Mouse (Mus musculus): ENCODE measurements around the gene Dao. TPM values are rescaled to one million over a fixed set of nuclear protein-coding genes. Genes with fewer than 3 reads are reported as not detected.

Dao gene
- polyA plus RNA-seq, 1 experiment from 2014 or later = not detected

DNA sequence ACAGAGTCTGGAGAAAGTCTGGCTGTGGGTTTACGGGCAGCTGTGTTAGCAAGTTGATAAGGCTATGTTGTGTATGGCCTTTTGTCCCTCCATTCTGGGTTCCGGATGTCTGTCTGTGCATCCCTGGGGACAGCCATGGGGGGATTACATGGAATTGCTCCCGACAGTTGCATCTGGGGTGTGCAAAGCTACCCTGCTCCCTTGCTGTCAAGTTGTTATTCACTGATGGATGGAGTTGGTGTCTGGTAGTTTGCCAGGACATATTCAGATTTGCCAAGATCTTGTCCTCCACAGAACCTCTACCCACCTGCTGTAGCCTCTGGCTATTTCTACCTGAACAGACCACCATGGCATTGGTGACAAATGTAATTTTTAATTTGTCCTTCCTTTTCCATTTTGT lies 42.6 kb downstream of the Dao start:
- H3K9ac ChIP-seq = no peak overlapping the region
- ATAC-seq (ENCODE audit: insufficient read depth) = no peak
- H3K4me1 ChIP-seq (replicated peaks) = peaks cover 10% of the 10 kb centered on the region
- no peak overlapping the region for H3K27ac ChIP-seq (replicated peaks)
- peaks cover 16% of the 10 kb centered on the region for H3K27me3 ChIP-seq
- no peak overlapping the region for H3K4me3 ChIP-seq (replicated peaks)
- H3K36me3 ChIP-seq (replicated peaks) = no peaks in the 10 kb centered on the region
- H3K4me2 ChIP-seq = no peak overlapping the region
- 18% methylated on average over 3 of the region's 3 CpGs for WGBS (ENCODE audit: insufficient replicate concordance)
- no peaks in the 10 kb centered on the region for H3K9me3 ChIP-seq (replicated peaks)

DNA sequence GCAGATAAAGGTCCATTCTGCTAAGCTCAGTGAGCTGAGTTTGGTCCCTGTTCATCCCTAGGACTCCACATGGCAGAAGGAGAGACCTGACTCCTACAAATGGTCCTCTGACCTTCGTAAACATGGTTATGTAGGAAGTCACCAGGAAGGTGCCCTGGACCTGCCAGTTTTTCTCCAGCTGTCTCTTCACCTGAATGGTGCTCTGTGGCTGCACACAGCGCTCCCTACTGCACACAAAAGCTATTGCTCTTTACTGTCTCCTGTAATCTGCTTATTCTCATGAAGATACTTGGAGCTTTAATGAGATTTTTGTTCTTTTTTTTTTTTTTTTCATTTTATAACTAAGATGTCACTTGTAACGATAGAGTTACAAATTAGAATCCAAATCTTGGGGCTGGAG lies 43.1 kb downstream of the Dao start:
- no peak overlapping the region for H3K4me3 ChIP-seq (replicated peaks)
- peaks cover 16% of the 10 kb centered on the region for H3K27me3 ChIP-seq
- no peak for ATAC-seq (ENCODE audit: insufficient read depth)
- peaks cover 6% of the 10 kb centered on the region for H3K4me1 ChIP-seq (replicated peaks)
- no peak overlapping the region for H3K4me2 ChIP-seq
- no peak overlapping the region for H3K9ac ChIP-seq
- no peak overlapping the region for H3K27ac ChIP-seq (replicated peaks)
- WGBS (ENCODE audit: insufficient replicate concordance) = 38% methylated on average over 3 of the region's 3 CpGs
- H3K9me3 ChIP-seq (replicated peaks) = no peaks in the 10 kb centered on the region
- H3K36me3 ChIP-seq (replicated peaks) = no peaks in the 10 kb centered on the region

- 44% methylated on average over 5 of the region's 5 CpGs for WGBS (ENCODE audit: insufficient replicate concordance)
- Histone ChIP-seq H3K27ac (replicated peaks) (no peak overlapping the region), H3K36me3 (replicated peaks) (no peaks in the 10 kb centered on the region), H3K27me3 (peaks cover 16% of the 10 kb centered on the region), H3K4me2 (no peak overlapping the region), H3K9ac (no peak overlapping the region), H3K9me3 (replicated peaks) (no peaks in the 10 kb centered on the region), H3K4me3 (replicated peaks) (no peak overlapping the region), H3K4me1 (replicated peaks) (0 out of 2 replicates have a peak, but pooled peaks cover under 1% of the 10 kb centered on the region)
- ATAC-seq (ENCODE audit: insufficient read depth) = no peak
Observed at GRCm38 (mm10) chr5:114047182-114047581, 43.7 kb downstream of the Dao start.

- H3K9me3 ChIP-seq (replicated peaks) = no peaks in the 10 kb centered on the region
- no peaks in the 10 kb centered on the region for H3K36me3 ChIP-seq (replicated peaks)
- WGBS (ENCODE audit: insufficient replicate concordance) = 37% methylated on average over 12 of the region's 12 CpGs
- no peak overlapping the region for H3K9ac ChIP-seq
- no peak overlapping the region for H3K4me2 ChIP-seq
- peaks cover 10% of the 10 kb centered on the region for H3K27me3 ChIP-seq
- no peaks in the 10 kb centered on the region for H3K4me1 ChIP-seq (replicated peaks)
- H3K27ac ChIP-seq (replicated peaks) = no peak overlapping the region
- ATAC-seq (ENCODE audit: insufficient read depth) = no peak
- H3K4me3 ChIP-seq (replicated peaks) = no peak overlapping the region
Observed at GRCm38 (mm10) chr5:114048731-114049308, 45.3 kb downstream of the Dao start.

- Histone ChIP-seq H3K4me3 (replicated peaks) (no peak overlapping the region), H3K4me2 (no peak overlapping the region), H3K9me3 (replicated peaks) (no peaks in the 10 kb centered on the region), H3K4me1 (replicated peaks) (no peaks in the 10 kb centered on the region), H3K9ac (no peak overlapping the region), H3K27me3 (peaks cover 9% of the 10 kb centered on the region), H3K36me3 (replicated peaks) (no peaks in the 10 kb centered on the region), H3K27ac (replicated peaks) (no peak overlapping the region)
- WGBS (ENCODE audit: insufficient replicate concordance) = 25% methylated on average over 9 of the region's 9 CpGs
- no peak for ATAC-seq (ENCODE audit: insufficient read depth)
Observed at GRCm38 (mm10) chr5:114052246-114052761, 48.8 kb downstream of the Dao start.

- H3K27ac ChIP-seq (replicated peaks) = no peak overlapping the region
- no peaks in the 10 kb centered on the region for H3K4me1 ChIP-seq (replicated peaks)
- no peak overlapping the region for H3K4me2 ChIP-seq
- H3K4me3 ChIP-seq (replicated peaks) = no peak overlapping the region
- H3K36me3 ChIP-seq (replicated peaks) = no peaks in the 10 kb centered on the region
- no peak overlapping the region for H3K9ac ChIP-seq
- WGBS (ENCODE audit: insufficient replicate concordance) = 62% methylated on average over 9 of the region's 9 CpGs
- H3K27me3 ChIP-seq = no peaks in the 10 kb centered on the region
- no peak for ATAC-seq (ENCODE audit: insufficient read depth)
- H3K9me3 ChIP-seq (replicated peaks) = no peaks in the 10 kb centered on the region
Observed at GRCm38 (mm10) chr5:114057129-114057731, 53.7 kb downstream of the Dao start.

- WGBS (ENCODE audit: insufficient replicate concordance) = 25% methylated on average over 7 of the region's 7 CpGs
- Histone ChIP-seq H3K36me3 (replicated peaks) (no peaks in the 10 kb centered on the region), H3K9ac (no peak overlapping the region), H3K4me1 (replicated peaks) (no peaks in the 10 kb centered on the region), H3K4me3 (replicated peaks) (no peak overlapping the region), H3K9me3 (replicated peaks) (no peaks in the 10 kb centered on the region), H3K4me2 (no peak overlapping the region), H3K27me3 (no peaks in the 10 kb centered on the region), H3K27ac (replicated peaks) (no peak overlapping the region)
- ATAC-seq (ENCODE audit: insufficient read depth) = no peak
Observed at GRCm38 (mm10) chr5:114061675-114062074, 58.2 kb downstream of the Dao start.

- no peak overlapping the region for H3K27ac ChIP-seq (replicated peaks)
- no peaks in the 10 kb centered on the region for H3K4me1 ChIP-seq (replicated peaks)
- no peaks in the 10 kb centered on the region for H3K27me3 ChIP-seq
- H3K4me2 ChIP-seq = no peak overlapping the region
- no peak for ATAC-seq (ENCODE audit: insufficient read depth)
- H3K36me3 ChIP-seq (replicated peaks) = no peaks in the 10 kb centered on the region
- WGBS (ENCODE audit: insufficient replicate concordance) = 50% methylated on average over 4 of the region's 4 CpGs
- H3K9me3 ChIP-seq (replicated peaks) = no peaks in the 10 kb centered on the region
- no peak overlapping the region for H3K4me3 ChIP-seq (replicated peaks)
- no peak overlapping the region for H3K9ac ChIP-seq
Observed at GRCm38 (mm10) chr5:114063958-114064357, 60.5 kb downstream of the Dao start.

GRCm38 (mm10) chr5:114065161-114065560 lies 61.7 kb downstream of the Dao start, which contains the start of gene Usp30:
TSS of gene Usp30 (plus strand) at chr5:114065461.
- no peak within 1 kb of the TSS for H3K9ac ChIP-seq
- H3K4me2 ChIP-seq = no peak within 1 kb of the TSS
- H3K4me1 ChIP-seq (replicated peaks) = no peaks in the 10 kb centered on the region
- no peak within 1 kb of the TSS for H3K27ac ChIP-seq (replicated peaks)
- no peak for ATAC-seq (ENCODE audit: insufficient read depth)
- no peak within 1 kb of the TSS for H3K4me3 ChIP-seq (replicated peaks)
- no peaks in the 10 kb centered on the region for H3K27me3 ChIP-seq
- no peaks in the 10 kb centered on the region for H3K36me3 ChIP-seq (replicated peaks)
- WGBS (ENCODE audit: insufficient replicate concordance) = 82% methylated on average over 6 of the region's 6 CpGs
- no peaks in the 10 kb centered on the region for H3K9me3 ChIP-seq (replicated peaks)

- ATAC-seq (ENCODE audit: insufficient read depth) = no peak
- H3K4me1 ChIP-seq (replicated peaks) = no peaks in the 10 kb centered on the region
- H3K9ac ChIP-seq = no peak overlapping the region
- H3K4me2 ChIP-seq = no peak overlapping the region
- H3K4me3 ChIP-seq (replicated peaks) = no peak overlapping the region
- no peaks in the 10 kb centered on the region for H3K27me3 ChIP-seq
- WGBS (ENCODE audit: insufficient replicate concordance) = 33% methylated on average over 6 of the region's 6 CpGs
- H3K36me3 ChIP-seq (replicated peaks) = no peaks in the 10 kb centered on the region
- no peaks in the 10 kb centered on the region for H3K9me3 ChIP-seq (replicated peaks)
- H3K27ac ChIP-seq (replicated peaks) = no peak overlapping the region
Observed at GRCm38 (mm10) chr5:114066601-114067000, 63.1 kb downstream of the Dao start.

DNA sequence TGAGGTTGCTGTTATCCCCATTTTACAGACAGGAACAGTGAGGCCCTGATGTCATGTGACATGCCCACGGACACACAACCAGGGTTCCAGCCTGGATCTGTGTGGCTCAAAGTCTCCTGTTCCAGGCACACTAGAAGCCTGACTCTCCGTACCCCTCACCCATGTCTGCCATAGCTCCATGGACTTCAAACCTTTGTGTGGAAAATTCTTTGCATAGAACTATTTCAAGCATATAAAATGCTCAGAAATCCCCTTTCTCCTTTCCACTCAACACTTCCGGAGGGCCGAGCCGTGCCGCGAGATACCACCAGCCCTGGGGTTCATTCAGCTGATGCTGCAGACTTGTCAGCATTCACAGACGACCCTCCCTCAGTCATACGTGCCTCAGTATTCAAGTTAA lies 64.0 kb downstream of the Dao start:
- no peak for ATAC-seq (ENCODE audit: insufficient read depth)
- 67% methylated on average over 9 of the region's 9 CpGs for WGBS (ENCODE audit: insufficient replicate concordance)
- Histone ChIP-seq H3K4me3 (replicated peaks) (no peak overlapping the region), H3K36me3 (replicated peaks) (no peaks in the 10 kb centered on the region), H3K4me1 (replicated peaks) (no peaks in the 10 kb centered on the region), H3K4me2 (no peak overlapping the region), H3K9me3 (replicated peaks) (no peaks in the 10 kb centered on the region), H3K27me3 (no peaks in the 10 kb centered on the region), H3K9ac (no peak overlapping the region), H3K27ac (replicated peaks) (no peak overlapping the region)

DNA sequence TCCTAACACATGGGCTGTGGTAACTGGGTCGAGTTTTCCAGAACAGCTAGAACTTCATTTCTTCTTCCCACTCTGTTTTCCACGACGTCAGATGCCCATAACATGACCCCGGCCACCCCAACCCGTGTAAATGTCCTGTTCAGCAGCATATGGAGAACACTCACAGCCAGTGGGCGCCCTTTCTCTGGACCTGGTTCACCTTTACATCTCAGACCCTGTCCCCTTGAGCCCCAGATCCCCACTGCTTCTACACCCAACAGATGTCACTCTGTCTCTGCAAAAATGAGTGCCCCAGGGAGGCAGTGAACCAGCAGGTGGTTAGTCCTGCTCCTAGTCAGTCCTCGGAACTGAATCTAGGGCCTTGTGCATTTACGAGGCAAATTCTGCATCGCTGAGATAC lies 64.5 kb downstream of the Dao start:
- Histone ChIP-seq H3K27me3 (no peaks in the 10 kb centered on the region), H3K9me3 (replicated peaks) (no peaks in the 10 kb centered on the region), H3K4me2 (no peak overlapping the region), H3K4me3 (replicated peaks) (no peak overlapping the region), H3K36me3 (replicated peaks) (no peaks in the 10 kb centered on the region), H3K4me1 (replicated peaks) (no peaks in the 10 kb centered on the region), H3K9ac (no peak overlapping the region), H3K27ac (replicated peaks) (no peak overlapping the region)
- 48% methylated on average over 9 of the region's 9 CpGs for WGBS (ENCODE audit: insufficient replicate concordance)
- ATAC-seq (ENCODE audit: insufficient read depth) = no peak
